Mouse (Mus musculus) CD4-positive, CD25-positive, alpha-beta regulatory T cell (primary cell): ENCODE measurements around the gene Dusp5. TPM values are rescaled to one million over a fixed set of nuclear protein-coding genes. Genes with fewer than 3 reads are reported as not detected.

Experiments used
- polyA plus RNA-seq: library from polyadenylated mRNA; unstranded; fragments of 100-300 nt; shearing (Covaris generic); gene quantifications from one replicate; pipeline ENCODE4 v1.2.1, GENCODE M21; 2017

Dusp5 gene
- polyA plus RNA-seq: 82.5 TPM

GRCm38 (mm10) chr19:53528752-53529454 is at the start of gene Dusp5:
Dusp5 (plus strand) TSS chr19:53529109.

GRCm38 (mm10) chr19:53588968-53589367 is 60.1 kb downstream of the Dusp5 start, which contains the start of gene Nutf2-ps1:
Nutf2-ps1 (minus strand) TSS chr19:53589068.

Other genes with a start within 250 kb of the Dusp5 start
- 43.6 TPM for gene Mxi1, start 218.6 kb upstream of the Dusp5 start, polyA plus RNA-seq
- not detected for gene Gm10197, start 157.3 kb upstream of the Dusp5 start, polyA plus RNA-seq
- 69.7 TPM for gene Smndc1, start 138.5 kb upstream of the Dusp5 start, polyA plus RNA-seq
- 202 TPM for gene Nutf2-ps1, start 60.0 kb downstream of the Dusp5 start, polyA plus RNA-seq
- gene Smc3, start 71.3 kb downstream of the Dusp5 start, polyA plus RNA-seq: 49.5 TPM
- 0.20 TPM for gene Rbm20, start 148.2 kb downstream of the Dusp5 start, polyA plus RNA-seq